Mouse (Mus musculus) embryonic fibroblast, embryonic 13.5 days (primary cell): Measurements from ENCODE around the gene Cpm.

Source experiments
- CTCF ChIP-seq: IDR thresholded peaks from 2 replicates; pipeline ENCODE4 v1.5.1; 2011; ENCODE audit warnings: mild to moderate bottlenecking, control low read depth, low read length, moderate library complexity, borderline replicate concordance; ENCODE audit not compliant: insufficient read depth
- POLR2A ChIP-seq: IDR thresholded peaks from 2 replicates; pipeline ENCODE4 v1.6.1; 2011; ENCODE audit warnings: low read depth, mild to moderate bottlenecking, control low read depth, low read length, moderate library complexity

GRCm38 (mm10) chr10:117648643-117649042, 19.3 kb downstream of the Cpm start:
- no peak for TF ChIP-seq POLR2A
- no peak for TF ChIP-seq CTCF
